Mouse (Mus musculus): ENCODE measurements around the gene Cdh4.

DNA sequence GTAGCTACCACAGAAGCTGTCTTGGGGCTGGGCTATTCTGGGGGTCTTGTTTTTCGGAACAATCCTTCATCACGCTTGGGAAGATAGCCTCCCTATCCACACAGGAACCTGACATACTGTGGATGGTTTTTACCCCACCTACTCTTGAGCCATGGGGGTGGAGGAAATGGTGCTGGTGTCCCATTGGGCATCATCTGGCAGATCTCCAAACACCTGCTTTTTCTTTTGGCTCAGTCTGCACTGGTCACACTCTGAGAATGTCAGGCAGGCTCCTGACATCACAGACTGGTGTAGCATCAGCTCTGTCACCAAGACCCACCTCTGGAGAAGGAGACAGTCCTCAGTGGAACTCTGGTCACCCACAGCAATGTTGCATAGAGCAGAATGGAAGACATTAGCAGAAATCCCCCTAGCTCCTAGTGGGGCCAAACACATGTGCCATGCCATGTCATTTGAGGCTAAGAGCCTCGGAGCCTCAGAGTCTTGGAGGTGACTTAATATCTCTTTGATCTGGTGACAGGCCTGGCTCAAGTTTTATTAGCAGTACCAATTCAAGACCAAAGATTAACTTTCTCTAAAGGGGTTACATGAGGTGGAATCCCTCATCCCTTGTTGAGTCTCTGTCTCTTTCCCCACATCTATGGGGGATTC is 95.7 kb downstream of the Cdh4 start:
- TF ChIP-seq EP300 (IDR thresholded peaks at IDR 0.05; ENCODE audit: low read depth) (no peak), CTCF (IDR thresholded peaks at IDR 0.05; ENCODE audit: low read depth) (no peak)
